Mouse (Mus musculus) cerebellum, postnatal 36 days (tissue): ENCODE measurements around the gene Zfp367.

Experiments
- DNase-seq, 2 experiments: peaks; one replicate each; pipeline ENCODE4 v3.0.0; 2021 to 2022; ENCODE audit warnings: mixed read lengths in 2 of 2

The Zfp367 gene

GRCm38 (mm10) chr13:64153751-64154267 is 807 bp upstream of the Zfp367 start:
- peak in 1 of 2 experiments; percentile 19 for DNase-seq

- DNase-seq = no peak
These were observed 325 bp downstream of the Zfp367 start for GRCm38 (mm10) chr13:64152671-64153082.

- peak; percentile 85 to 88 for DNase-seq
These were observed 747 bp downstream of the Zfp367 start for GRCm38 (mm10) chr13:64152241-64152669.

DNA sequence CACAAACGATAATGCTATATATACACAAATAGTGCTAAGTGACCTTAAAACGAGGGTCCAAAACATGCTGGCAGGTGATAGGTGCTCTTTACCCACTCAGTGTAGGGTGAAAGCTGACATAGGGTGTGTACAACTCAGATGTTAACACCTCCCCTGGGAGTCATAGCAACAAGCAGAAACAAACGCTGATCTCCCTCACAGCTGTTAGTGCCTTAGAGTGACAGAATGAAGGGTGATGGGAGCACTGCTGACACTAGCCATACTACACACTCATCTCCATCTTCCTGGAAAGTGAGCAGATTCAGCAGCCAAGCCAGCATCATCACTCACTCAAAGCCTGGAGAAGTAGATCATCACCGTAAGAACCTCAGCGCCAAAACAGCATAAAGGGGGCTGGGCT is 2.9 kb downstream of the Zfp367 start:
- DNase-seq = no peak

DNA sequence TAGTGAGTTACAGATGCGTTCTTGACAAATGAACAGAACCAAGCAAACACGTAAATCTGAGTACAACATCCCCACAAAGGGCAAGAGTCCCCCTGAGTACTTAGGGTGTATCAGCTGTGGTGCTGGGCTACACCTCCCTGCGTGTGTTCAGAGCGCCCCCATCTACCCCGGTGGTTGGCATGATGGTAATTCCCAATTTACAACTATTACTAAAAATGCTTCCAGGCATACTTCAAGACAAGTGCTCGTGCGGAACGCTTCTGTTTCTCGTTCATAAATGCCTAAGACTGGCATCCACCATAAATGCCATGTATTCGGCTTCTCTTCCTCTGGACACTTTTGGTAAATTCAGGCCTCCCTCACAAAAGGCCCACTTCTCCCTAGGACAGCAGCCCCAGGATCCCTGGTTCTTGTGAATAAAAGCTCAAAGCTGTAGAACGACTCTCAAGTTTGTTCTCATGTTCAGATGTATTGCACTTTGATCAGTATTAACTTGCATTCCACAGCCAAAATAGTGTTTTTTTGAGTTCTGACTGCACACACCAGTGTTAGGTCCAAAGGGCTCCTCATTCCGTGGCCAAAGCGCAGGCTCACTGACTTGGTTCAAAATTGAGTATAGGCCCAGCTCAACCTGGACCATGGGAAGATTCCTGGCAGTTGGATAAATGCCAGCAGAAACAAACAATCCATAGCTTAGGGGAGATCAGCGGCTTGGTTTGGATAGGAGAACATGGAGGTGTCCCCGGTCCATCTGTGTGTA is 23.2 kb downstream of the Zfp367 start:
- DNase-seq = peak; percentile 9 to 20

DNA sequence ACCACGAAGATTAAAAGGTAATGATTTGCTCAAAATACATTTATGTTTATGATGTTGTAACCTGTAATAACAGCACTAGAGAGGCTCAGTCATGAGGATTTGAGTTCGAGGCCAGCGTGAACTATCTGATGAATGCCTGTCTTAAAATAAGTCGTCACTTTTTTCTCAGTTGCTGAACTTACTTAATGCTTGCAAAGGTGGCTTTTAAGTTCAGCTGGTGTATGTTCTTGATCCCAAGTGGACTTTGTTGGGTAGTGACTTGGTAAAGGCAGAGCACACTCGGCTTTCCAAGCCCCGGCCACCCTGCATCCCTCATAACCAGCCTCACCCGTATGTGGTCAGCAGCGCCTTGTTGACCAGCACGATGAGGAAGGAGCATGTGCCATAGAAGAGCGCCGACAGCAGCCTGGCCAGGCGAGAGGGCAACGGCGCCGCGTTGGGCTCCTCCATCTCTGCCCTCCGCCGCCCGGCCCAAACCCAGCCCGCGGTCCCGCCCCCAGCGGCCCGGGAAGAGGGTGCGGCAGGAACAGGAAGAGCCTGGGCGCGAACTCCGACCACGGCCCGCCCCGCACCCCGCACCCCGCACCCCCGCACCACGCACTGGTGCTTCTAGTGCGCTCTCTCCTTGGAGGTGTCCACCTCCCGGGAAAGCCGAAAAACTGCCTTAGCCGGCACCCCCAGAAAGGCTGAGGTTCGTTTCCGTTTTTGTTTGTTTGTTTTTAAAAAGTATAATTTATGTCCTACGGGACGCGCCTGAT is 24.0 kb downstream of the Zfp367 start, which contains the start of gene Slc35d2:
Gene Slc35d2, minus strand, starts transcription at position 511 of the 758 bp plus-strand sequence.
- peak; percentile 13 to 23 for DNase-seq

DNA sequence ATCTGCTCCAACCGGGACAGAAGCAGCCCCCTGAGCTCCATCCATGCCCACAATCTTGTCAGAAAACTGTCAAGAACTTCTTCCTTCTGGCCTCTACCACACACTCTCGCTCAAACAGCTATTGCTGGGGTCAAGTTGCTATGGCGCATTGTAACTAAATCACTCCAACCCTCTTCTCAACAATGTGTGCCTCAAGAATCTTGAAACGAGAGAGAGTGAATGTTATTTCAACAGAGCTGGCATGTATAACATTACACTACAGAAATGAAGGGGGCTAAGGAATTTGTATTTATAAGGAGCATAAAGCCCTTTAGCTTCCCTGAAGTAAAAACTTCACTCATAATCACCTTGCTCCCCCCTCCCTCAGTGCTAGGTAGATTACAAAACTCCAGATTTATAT is 26.7 kb downstream of the Zfp367 start:
- DNase-seq = no peak

GRCm38 (mm10) chr13:64124886-64125285 is 28.1 kb downstream of the Zfp367 start:
- DNase-seq = no peak

- no peak for DNase-seq
These were observed 29.4 kb downstream of the Zfp367 start for GRCm38 (mm10) chr13:64123491-64124188.

- no peak for DNase-seq
These were observed 32.2 kb downstream of the Zfp367 start for GRCm38 (mm10) chr13:64120760-64121159.

DNA sequence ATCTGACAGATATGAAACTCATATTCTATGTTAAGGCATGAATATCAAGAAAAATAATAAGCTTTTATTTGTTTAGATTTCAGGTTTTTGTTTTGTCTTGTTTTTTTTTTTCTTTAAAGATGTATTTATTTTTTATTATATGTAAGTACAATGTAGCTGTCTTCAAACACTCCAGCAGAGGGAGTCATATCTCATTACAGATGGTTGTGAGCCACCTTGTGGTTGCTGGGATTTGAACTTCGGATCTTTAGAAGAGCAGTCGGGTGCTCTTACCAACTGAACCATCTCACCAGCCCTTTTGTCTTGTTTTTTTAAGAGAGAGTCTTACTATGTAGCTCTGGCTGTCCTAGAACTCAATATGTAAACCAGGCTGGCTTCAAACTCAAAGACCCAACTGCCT is 35.6 kb downstream of the Zfp367 start:
- DNase-seq = no peak

GRCm38 (mm10) chr13:64110421-64110820 is 42.6 kb downstream of the Zfp367 start:
- no peak for DNase-seq

DNA sequence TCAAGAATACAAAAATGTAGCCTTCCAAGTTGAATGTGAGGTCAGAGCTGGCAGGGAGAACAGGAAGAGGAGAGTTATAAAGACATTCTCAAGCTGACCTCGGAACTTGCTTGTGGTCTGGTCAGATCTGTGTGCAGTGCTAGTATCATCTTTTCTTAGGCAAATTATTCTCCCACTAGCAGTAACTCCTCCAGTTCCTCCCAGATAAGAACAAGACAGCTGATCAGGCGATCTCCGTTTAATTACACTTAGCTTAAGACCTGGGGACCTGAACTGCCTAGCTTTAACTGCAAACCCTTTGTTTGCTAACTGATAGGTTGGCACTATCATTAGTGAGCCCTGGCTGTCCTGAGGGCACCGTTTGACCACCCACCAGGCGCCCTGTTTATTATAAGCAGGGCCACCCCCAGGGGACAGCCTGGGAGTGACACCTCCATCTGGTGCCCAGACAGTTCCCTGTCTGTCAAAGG is 44.6 kb downstream of the Zfp367 start:
- peak; percentile 7 to 20 for DNase-seq

DNA sequence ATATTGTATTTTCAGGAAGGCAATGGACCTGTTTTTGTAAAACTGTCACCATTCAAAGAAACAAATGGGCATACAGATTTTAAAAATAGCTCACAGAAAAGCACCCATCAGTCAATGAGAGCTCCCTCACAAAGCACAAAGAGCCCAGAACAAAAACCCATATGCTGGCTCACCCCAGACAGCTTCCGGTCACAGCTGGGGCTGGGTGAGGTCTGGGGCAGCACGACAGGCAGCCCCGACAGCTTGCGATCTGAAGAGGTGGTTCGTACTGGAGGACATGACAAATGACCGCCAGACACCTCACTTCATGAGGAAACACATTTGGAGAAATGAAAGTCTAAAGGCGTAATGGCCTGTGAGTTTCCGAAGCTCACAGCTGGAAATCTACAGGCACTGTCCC is 45.5 kb downstream of the Zfp367 start:
- no peak for DNase-seq

- DNase-seq = no peak
These were observed 45.9 kb downstream of the Zfp367 start for GRCm38 (mm10) chr13:64107105-64107504.

GRCm38 (mm10) chr13:64105690-64106089 is 47.3 kb downstream of the Zfp367 start:
- no peak for DNase-seq

- DNase-seq = peak; percentile 5 to 33
These were observed 52.8 kb downstream of the Zfp367 start for GRCm38 (mm10) chr13:64100186-64100585.

- DNase-seq = peak; percentile 7 to 9
These were observed 54.0 kb downstream of the Zfp367 start for GRCm38 (mm10) chr13:64098992-64099391.

DNA sequence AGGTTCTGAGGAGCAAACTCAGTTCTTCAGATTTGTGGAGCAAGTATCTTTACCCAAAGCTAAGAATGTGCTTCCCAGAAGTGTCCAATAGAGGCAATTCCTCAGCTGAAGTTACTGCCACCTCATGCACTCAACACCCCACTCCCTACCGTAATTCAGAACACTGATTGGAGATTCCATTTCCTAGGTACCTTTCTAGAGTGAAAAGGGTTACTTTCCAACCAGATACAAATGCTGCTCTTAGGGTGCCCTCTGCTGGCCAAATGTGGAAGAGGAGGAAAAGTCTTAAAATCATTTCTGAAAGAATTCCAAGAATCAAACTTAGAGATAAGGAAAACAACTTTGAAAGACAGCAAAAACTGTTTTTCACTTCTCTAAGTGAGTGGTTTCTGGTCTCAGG is 59.7 kb downstream of the Zfp367 start:
- peak; percentile 61 to 70 for DNase-seq

DNA sequence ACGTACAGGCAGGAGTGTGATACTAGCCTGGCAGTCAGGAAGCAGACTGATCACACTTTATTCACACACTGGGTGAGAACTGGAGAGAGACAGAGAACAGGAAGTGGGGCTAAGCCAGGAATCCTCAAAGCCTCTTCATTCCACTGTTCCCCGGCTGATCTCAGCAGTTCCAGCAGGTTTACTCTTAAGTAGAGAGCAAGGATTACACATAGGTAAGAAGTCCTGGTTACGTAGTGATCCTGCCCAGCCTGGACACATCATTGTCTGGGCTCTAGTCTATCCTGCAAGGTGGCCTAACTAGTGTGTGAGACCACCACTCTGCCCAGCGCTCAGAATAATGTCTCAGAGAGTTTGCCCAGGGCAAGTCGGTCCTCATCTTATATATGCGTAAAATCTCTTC is 60.2 kb downstream of the Zfp367 start:
- no peak for DNase-seq

- DNase-seq = no peak
These were observed 60.9 kb downstream of the Zfp367 start for GRCm38 (mm10) chr13:64092141-64092540.

DNA sequence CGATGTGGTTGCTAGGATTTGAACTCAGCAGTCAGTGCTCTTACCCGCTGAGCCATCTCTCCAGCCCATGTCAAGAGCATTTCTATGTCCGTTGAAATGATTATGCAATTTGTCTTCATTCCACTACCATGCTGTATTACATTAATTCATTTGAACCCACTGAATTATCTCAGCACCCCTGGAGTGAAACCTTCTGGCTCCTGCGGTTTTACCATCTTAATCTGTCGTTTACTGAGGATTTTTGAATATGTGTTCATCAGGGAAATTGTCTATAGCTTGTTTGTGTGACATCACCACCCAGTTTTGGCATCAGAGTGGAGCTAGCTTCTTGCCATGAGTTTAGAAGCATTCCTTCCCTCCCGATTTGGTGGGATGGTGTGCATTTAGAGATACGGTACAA is 62.0 kb downstream of the Zfp367 start:
- no peak for DNase-seq

DNA sequence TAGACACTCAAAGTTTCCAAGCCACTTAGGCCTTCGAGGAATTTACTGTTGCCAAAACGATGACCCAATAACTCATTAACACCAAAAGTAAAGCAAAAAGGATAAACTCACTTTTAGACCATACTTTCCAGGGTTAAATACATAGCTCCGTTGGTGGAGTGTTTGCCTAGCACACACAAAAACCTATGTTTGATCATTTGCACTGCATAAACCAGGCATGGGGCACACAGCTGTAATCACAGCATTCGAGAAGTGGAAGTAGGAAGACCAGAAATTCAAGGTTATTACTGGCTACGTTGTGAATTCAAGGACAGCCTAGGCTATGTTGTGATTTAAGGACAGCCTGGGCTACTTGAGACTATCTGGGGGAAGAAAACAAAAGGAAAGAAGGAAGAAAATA is 62.7 kb downstream of the Zfp367 start:
- no peak for DNase-seq
